Mouse (Mus musculus) cerebellum, postnatal 10 days (tissue): ENCODE measurements around the gene Tfip11.

Experiments
- DNase-seq, 2 experiments: peaks; one replicate each; pipeline ENCODE4 v3.0.0; 2021; ENCODE audit warnings: mixed read lengths in 2 of 2

Gene Tfip11

DNA sequence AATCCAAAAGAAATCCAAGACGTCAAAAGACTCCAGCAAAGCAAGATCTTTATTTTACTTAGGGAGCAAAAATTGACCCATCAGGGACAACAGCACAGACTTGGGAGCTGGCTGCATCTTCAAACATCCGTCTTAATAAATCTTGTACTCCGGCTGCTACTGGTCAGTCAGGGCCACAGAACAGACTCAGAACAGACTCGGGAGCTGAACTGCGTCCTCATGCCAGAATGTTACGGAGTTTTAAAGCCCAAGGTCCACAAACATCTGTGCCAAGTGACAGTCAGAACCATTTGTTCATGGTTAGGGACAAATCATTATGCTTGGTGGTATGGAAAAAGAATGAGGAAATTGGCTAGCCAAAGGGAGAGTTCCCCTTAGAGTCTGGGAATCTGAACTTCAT, 2.9 kb upstream of the Tfip11 start:
- no peak for DNase-seq

DNA sequence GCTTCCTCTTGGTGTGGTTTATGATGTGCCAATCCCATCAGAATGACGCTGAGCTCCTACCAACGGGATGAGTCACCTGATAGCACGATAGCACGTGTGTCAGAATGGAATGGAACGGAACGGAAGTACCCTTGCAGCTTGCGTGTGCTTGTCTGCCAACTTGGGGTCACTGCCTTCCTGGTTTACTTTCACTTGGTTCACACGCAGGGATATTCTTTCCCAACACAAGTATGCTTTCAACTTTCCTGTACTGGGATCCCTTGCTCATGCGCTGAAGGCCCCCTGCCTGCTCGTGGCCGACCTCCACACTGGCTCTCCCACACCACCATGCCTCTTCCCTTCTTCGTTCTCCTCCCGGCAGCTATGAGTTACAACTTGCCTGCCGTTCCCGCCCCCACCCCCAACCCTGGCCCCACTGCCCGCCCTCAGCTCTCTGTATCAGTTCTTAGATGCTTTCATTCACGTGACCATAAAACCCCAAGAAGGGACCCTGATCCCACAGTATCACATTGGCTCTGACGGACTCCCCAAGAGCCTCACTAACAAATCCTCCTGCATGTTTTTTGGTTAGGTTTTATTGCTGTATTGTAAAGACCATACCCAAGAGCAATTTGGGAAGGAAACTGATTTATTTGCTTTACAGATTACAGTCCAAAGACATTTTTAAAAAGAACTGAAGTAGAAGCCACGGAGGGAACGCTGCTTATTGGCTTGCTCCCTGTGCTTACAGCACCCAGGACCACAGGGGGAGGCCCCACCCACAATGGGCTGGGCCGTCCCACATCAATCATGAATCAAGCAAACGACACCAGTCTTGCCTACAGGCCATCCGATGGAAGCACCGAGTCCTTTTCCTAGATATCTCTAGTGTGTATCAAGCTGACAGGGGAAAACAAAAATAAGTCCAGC, 1.3 kb upstream of the Tfip11 start:
- DNase-seq, result no peak

- no peak for DNase-seq
Measured at GRCm38 (mm10) chr5:112326446-112327009, 370 bp downstream of the Tfip11 start.

- DNase-seq, result no peak
Measured at GRCm38 (mm10) chr5:112327854-112328253, 1.7 kb downstream of the Tfip11 start.

DNA sequence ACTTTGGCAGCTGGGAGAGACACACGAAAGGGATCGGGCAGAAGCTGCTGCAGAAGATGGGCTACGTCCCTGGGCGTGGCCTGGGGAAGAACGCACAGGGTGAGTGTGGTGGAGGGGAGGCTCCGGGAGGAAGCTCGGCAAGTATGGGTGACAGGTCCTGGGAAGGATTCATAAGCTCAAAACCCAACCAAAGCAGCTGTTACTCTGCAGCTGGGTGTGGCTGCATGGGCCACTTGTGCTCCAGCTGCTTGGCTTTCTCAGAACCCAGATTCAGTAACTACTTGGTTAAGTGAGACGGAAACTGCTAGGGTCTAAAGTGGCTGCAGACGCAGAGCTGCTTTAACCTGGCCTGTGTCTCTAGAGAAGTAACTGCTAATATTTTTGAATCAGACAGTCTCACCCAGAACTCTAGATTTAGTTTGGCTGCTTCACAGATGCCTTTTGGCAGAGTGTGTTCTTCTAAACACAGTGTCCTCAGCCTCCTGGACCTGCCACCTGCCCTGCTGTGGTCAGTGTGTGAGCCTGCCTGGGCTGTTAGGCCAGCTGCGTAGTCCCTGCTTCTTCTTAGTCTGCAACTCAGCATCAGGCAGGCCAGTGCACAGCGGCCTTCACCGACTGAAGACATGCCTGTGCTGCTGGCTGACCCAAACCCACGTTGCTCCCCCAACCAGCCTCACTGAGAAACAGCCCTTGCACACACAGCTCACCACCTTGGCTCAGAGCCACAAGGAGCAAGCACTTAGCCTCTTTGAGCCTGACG, 3.8 kb downstream of the Tfip11 start:
- no peak for DNase-seq

DNA sequence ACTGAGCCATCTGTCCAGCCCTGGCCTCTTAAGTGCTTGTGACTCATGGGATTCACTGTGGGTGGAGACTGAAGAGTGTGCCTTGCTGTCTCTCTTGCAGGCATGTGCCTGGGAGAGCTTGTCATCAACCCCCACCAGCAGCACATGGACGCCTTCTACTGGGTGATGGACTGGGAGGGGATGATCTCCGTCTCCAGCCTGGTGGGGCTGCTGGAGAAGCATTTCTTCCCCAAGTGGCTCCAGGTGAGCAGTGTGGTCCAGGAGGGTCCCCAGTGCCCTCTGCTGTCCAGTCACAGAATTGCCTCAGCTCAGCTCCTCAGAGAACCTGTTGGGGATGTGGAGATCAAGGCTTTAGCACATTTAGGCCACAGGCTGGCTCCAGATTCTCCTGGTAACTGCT, 9.3 kb downstream of the Tfip11 start:
- peak; percentile 73 to 76 for DNase-seq

DNA sequence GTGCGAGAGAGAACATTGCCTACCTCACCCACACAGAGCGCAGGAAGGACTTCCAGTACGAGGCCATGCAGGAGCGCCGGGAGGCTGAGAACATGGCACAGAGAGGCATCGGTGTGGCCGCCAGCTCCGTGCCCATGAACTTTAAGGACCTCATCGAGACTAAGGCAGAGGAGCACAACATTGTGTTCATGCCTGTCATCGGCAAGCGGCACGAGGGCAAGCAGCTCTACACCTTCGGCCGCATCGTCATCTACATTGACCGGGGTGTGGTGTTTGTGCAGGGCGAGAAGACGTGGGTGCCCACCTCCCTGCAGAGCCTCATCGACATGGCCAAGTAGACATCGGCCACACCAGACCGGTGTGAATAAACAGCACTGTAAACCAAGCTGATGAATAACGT, 10.8 kb downstream of the Tfip11 start:
- DNase-seq, result no peak

- peak in 1 of 2 experiments; percentile 55 for DNase-seq
Measured at GRCm38 (mm10) chr5:112339215-112339614, 13.1 kb downstream of the Tfip11 start.

- DNase-seq, result peak; percentile 97 to 98
Measured at GRCm38 (mm10) chr5:112342463-112343204, 16.5 kb downstream of the Tfip11 start, which contains the start of the genes Srrd and Hps4. Gene Srrd (minus strand): TSS chr5:112343040. Gene Hps4 (plus strand): TSS chr5:112343083.

- DNase-seq, result no peak
Measured at GRCm38 (mm10) chr5:112343205-112343595, 17.0 kb downstream of the Tfip11 start.

DNA sequence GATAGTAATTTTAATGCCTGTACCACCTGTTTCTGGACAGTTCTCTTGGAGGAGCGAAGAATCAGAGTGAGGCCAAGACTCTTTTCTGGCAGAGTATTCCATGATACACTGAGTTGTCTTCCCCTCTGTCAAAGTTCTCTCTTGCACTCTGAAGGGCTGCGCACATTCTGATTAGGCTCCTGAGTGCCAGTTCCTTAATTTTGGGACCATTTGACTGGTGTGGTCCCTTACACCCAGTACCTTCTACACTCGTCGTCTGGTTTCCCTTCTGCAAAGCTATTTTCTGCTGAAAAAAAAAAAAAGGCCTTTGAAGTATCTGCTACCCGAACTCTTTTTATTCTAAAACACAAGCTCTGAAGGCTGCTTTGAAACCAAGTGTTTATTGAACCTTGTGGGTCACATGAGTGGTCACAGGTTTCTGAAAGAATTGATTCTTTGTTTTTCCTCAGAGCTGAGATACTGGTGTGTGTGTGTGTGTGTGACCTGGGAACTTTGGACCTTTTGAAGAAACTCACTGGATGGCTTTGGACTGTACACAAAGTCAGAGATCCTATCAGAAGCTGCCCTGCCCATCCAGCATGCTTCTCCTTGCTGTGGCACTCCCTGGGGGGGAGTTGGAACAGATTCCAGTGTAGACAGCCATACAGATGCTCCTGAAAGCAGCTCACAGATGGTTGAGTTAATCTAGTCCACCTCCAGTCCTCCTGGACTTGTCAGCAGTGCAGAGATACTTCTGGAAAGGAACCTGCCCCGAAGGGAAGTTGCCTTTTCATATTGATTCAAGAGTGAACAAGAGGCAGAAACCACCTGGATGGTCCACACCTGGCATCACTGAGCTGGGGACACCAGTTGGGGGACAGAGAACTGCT, 18.2 kb downstream of the Tfip11 start:
- no peak for DNase-seq

GRCm38 (mm10) chr5:112346211-112346965, 20.2 kb downstream of the Tfip11 start:
- DNase-seq, result no peak

DNA sequence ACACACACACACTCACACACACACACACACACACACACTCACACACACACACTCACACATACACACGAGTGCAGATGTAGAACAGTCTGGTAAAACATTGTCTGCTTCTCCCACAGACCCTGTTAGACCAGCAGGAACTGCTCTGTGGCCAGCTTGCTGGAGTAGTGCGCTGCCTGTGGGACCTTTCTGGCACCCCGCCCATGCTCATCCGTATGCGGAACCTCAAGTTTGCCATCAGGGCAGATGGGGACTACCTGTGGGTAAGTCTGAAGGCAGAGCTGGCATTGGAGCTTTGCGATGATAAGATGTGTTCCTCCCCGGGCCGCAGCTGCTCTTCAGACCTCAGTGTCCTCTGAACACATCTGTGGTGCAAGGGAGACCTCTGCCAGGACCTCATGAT, 23.0 kb downstream of the Tfip11 start:
- DNase-seq, result peak; percentile 78 to 83

DNA sequence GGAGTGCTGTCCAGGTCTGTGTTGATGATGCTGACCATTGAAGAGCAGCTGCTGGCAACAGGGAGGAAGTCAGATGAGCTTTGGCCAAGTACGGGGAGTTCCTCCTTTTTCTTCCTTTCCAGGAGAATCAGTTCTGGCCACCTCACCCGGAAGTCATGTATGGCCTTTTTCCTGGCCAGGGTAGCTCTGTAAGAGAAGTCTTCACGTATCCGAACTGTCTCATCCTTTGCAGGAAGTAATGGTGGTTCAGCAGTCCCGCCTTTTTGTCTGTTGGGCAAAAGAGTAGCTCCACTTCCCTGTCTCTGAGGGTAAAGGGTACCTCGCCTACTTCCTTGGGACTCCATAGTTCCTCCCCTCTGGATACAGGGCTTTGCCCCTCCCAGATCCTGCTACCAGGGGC, 29.3 kb downstream of the Tfip11 start:
- no peak for DNase-seq

- no peak for DNase-seq
Measured at GRCm38 (mm10) chr5:112355910-112356309, 29.8 kb downstream of the Tfip11 start, which contains the start of gene Gm6583. Gene Gm6583 (minus strand): TSS chr5:112356033.

GRCm38 (mm10) chr5:112356322-112356721, 30.2 kb downstream of the Tfip11 start:
- DNase-seq, result no peak

GRCm38 (mm10) chr5:112359520-112359919, 33.4 kb downstream of the Tfip11 start:
- no peak for DNase-seq

DNA sequence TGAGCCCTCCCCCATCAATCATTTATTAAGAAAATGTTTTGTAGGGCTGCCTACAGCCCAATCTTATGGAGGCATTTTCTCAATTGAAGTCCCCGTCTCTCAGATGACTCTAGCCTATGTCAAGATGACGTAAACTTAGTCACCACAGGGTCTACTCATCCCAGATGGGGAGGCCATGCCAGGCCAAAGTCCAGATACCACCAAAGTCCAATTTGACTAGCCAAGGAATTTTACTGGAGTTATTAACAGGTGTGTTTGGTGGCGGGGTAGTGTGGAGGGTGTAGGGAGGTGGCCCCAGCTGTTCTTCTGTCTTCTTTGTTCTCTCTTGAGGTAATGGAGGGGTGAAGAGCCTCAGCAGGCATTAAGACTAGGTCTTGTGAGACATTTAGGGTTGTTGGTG, 33.9 kb downstream of the Tfip11 start:
- no peak for DNase-seq

- no peak for DNase-seq
Measured at GRCm38 (mm10) chr5:112364184-112364797, 38.1 kb downstream of the Tfip11 start.

DNA sequence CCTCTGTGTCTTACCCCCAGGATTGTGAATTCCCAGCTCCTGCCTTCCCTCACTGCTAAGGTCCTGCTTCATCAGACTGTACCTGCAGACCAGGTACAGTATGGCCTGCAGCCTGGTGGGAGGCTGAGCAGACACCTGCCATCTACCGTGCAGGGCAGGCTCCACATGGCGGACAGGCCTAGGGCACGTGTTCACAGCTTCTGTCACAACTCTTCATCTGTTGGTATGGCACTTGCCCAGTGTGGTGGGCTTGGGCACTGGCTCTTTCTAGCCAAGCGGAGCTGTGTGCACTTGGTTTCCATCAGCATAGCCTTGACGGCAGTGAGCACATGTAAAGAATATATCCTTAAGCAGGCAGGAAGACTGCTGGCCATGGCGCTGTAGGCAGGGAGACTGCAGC, 40.7 kb downstream of the Tfip11 start:
- DNase-seq, result peak in 1 of 2 experiments; percentile 69
